Mouse (Mus musculus) lung, embryonic 15.5 days (tissue): Measurements from ENCODE around the gene Epn2. TPM values are rescaled to one million over a fixed set of nuclear protein-coding genes. Genes with fewer than 3 reads are reported as not detected.

ENCODE experiments used
- ATAC-seq: fragments of 200-750 bp; cut with Nextera tagmentation; 2 replicates; pipeline ENCODE4 v1.8.0; 2017; ENCODE audit warnings: moderate number of reproducible peaks, borderline replicate concordance; ENCODE audit not compliant: low FRiP score, low TSS enrichment; ENCODE audit errors: extremely low read depth
- H3K27ac ChIP-seq: fragments of 300-500 bp; sonication (generic); 2 replicates; pipeline ENCODE4 v1.5.1; 2015; ENCODE audit warnings: moderate library complexity, mild to moderate bottlenecking, inconsistent platforms
- H3K27me3 ChIP-seq: fragments of 300-500 bp; sonication (generic); 2 replicates; pipeline ENCODE4 v1.6.1; 2015; ENCODE audit warnings: inconsistent platforms
- H3K36me3 ChIP-seq: fragments of 300-500 bp; sonication (generic); 2 replicates; pipeline ENCODE4 v1.6.1; 2015; ENCODE audit warnings: inconsistent platforms
- H3K4me1 ChIP-seq: fragments of 300-500 bp; sonication (generic); 2 replicates; pipeline ENCODE4 v1.6.1; 2015; ENCODE audit warnings: inconsistent platforms
- H3K4me2 ChIP-seq: fragments of 300-500 bp; sonication (generic); 2 replicates; pipeline ENCODE4 v1.6.1; 2015; ENCODE audit warnings: inconsistent platforms, mild to moderate bottlenecking, moderate library complexity
- H3K4me3 ChIP-seq: fragments of 300-500 bp; sonication (generic); 2 replicates; pipeline ENCODE4 v1.5.1; 2015; ENCODE audit warnings: mild to moderate bottlenecking, inconsistent platforms
- H3K9ac ChIP-seq: fragments of 300-500 bp; sonication (generic); 2 replicates; pipeline ENCODE4 v1.6.1; 2015; ENCODE audit warnings: inconsistent platforms
- H3K9me3 ChIP-seq: fragments of 300-500 bp; sonication (generic); 2 replicates; pipeline ENCODE4 v1.6.1; 2016; ENCODE audit warnings: inconsistent platforms
- WGBS: fragments of 180-500 bp; shearing (Covaris S2); methylation state at CpG from one replicate; pipeline ENCODE4 v1.1.7; 2015; 5-methylcytosine and 5-hydroxymethylcytosine counted together
- polyA plus RNA-seq: library from polyadenylated mRNA; unstranded; fragments of >200 nt; fragmentation: Nextera tagmentation; extraction: Ambion mirVana; gene quantifications from 2 replicates; pipeline ENCODE4 v1.2.1, GENCODE M21; 2015

Epn2 gene
- polyA plus RNA-seq, 1 experiment from 2014 or later = 26.1 TPM

- Histone ChIP-seq H3K4me2 (no peak overlapping the region), H3K27me3 (no peaks in the 10 kb centered on the region), H3K4me1 (peaks cover 21% of the 10 kb centered on the region), H3K27ac (no peak overlapping the region), H3K4me3 (no peak overlapping the region), H3K9ac (no peak overlapping the region), H3K36me3 (no peaks in the 10 kb centered on the region), H3K9me3 (no peaks in the 10 kb centered on the region)
- ATAC-seq = no peak
- 70% methylated on average over 4 of the region's 4 CpGs for WGBS
Measured at GRCm38 (mm10) chr11:61563939-61564338, 15.5 kb downstream of the Epn2 start.

- no peaks in the 10 kb centered on the region for H3K9me3 ChIP-seq
- H3K27me3 ChIP-seq = no peaks in the 10 kb centered on the region
- ATAC-seq = no peak
- no peaks in the 10 kb centered on the region for H3K36me3 ChIP-seq
- 69% methylated on average over 5 of the region's 5 CpGs for WGBS
- no peak overlapping the region for H3K27ac ChIP-seq
- H3K4me3 ChIP-seq = no peak overlapping the region
- peaks cover 21% of the 10 kb centered on the region for H3K4me1 ChIP-seq
- no peak overlapping the region for H3K9ac ChIP-seq
- no peak overlapping the region for H3K4me2 ChIP-seq
Measured at GRCm38 (mm10) chr11:61562421-61562820, 17.1 kb downstream of the Epn2 start.

DNA sequence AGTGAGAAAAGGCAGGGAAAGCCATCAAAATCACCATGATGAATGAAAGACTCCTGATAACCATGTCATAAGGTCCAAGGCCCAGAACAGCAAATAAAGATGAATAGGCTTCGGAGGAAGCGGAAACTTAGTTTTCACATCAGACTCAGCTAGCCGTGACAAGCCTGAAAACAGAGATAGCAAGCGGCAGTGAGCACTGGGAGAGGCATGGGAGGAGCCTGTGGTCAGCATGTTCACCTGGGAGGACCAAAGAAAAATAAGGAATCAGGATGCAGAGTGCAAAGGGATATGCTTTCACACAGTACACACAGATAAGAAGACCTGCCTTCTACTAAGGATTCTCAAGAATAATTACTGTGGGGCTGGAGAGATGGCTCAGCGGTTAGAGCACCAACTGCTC is 19.9 kb downstream of the Epn2 start:
- Histone ChIP-seq H3K9ac (no peak overlapping the region), H3K4me1 (peaks cover 15% of the 10 kb centered on the region), H3K36me3 (no peaks in the 10 kb centered on the region), H3K4me2 (no peak overlapping the region), H3K27ac (no peak overlapping the region), H3K4me3 (no peak overlapping the region), H3K27me3 (no peaks in the 10 kb centered on the region), H3K9me3 (no peaks in the 10 kb centered on the region)
- 60% methylated on average over 5 of the region's 5 CpGs for WGBS
- ATAC-seq = no peak

GRCm38 (mm10) chr11:61553015-61553754 is 26.3 kb downstream of the Epn2 start:
- ATAC-seq = no peak
- no peak overlapping the region for H3K4me2 ChIP-seq
- H3K36me3 ChIP-seq = no peaks in the 10 kb centered on the region
- no peak overlapping the region for H3K9ac ChIP-seq
- no peaks in the 10 kb centered on the region for H3K9me3 ChIP-seq
- H3K27me3 ChIP-seq = no peaks in the 10 kb centered on the region
- 73% methylated on average over 3 of the region's 3 CpGs for WGBS
- H3K4me1 ChIP-seq = no peaks in the 10 kb centered on the region
- no peak overlapping the region for H3K4me3 ChIP-seq
- no peak overlapping the region for H3K27ac ChIP-seq

DNA sequence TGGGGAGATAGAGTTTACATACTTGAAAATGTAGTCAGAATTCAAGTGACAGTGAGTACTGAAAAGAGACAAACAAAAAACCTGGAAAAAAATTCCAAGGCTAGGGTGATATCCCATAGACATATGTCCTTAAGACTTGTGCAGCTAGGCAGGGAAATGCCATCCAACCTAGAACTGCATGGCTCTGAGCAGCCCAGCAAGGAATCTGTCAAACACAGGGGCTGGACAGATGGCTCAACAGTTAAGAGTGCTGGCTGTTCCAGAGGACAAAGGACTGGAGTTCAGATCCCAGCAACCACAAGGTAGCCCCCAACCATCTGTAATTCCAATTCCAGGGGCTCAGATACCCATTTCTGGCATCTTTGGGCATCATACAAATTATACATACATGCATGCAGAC is 28.9 kb downstream of the Epn2 start:
- H3K27ac ChIP-seq = no peak overlapping the region
- peaks cover 6% of the 10 kb centered on the region for H3K36me3 ChIP-seq
- H3K4me3 ChIP-seq = no peak overlapping the region
- H3K9me3 ChIP-seq = no peaks in the 10 kb centered on the region
- H3K4me2 ChIP-seq = no peak overlapping the region
- H3K4me1 ChIP-seq = no peaks in the 10 kb centered on the region
- ATAC-seq = no peak
- H3K9ac ChIP-seq = no peak overlapping the region
- H3K27me3 ChIP-seq = no peaks in the 10 kb centered on the region

DNA sequence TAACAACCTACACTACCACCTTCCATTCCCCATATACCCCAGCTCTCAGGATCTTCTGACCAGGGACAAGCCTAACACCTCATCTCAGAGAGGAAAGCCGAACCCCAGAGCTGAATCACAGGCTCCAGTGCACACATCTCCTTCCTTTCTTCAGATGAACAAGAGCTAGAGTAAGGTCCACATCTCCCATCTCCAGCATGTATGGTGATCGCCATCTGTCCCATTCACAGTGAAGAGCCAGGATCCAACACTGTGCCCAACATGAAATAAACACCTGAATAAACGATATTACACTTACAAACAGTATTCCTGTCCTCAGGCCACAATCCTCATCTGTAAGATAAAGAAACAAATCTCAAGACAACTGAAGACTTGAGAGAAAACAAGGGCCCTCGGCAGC is 31.8 kb downstream of the Epn2 start:
- no peaks in the 10 kb centered on the region for H3K27me3 ChIP-seq
- H3K4me2 ChIP-seq = no peak overlapping the region
- H3K9ac ChIP-seq = no peak overlapping the region
- no peak overlapping the region for H3K4me3 ChIP-seq
- H3K27ac ChIP-seq = no peak overlapping the region
- no peaks in the 10 kb centered on the region for H3K9me3 ChIP-seq
- no peaks in the 10 kb centered on the region for H3K4me1 ChIP-seq
- peaks cover 17% of the 10 kb centered on the region for H3K36me3 ChIP-seq
- ATAC-seq = no peak
- WGBS = 82% methylated on average over 4 of the region's 4 CpGs

GRCm38 (mm10) chr11:61546452-61546851 is 33.0 kb downstream of the Epn2 start:
- no peak overlapping the region for H3K4me2 ChIP-seq
- 75% methylated on average over 10 of the region's 10 CpGs for WGBS
- H3K4me1 ChIP-seq = no peaks in the 10 kb centered on the region
- no peaks in the 10 kb centered on the region for H3K27me3 ChIP-seq
- H3K9me3 ChIP-seq = no peaks in the 10 kb centered on the region
- H3K36me3 ChIP-seq = peaks cover 17% of the 10 kb centered on the region
- no peak overlapping the region for H3K9ac ChIP-seq
- H3K4me3 ChIP-seq = no peak overlapping the region
- H3K27ac ChIP-seq = no peak overlapping the region
- ATAC-seq = no peak

DNA sequence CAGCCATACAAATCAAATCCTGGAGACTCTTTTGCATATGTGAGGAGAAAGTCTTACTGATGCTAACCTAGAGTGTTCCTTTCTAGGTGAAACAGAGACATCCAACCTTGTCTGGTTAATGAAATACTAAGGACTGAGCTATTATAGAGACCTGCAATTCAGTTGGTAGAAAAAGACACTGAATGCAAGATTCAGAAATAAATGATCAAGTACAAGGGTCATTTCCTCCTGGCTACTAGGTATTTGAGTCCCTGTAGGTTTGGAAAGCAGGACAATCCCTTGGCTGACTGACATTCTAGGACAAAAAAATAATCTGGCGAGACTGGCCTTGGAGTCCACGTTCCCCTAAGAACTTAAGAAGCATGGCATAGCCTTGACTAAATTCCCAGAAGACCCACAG is 33.9 kb downstream of the Epn2 start:
- H3K4me2 ChIP-seq = no peak overlapping the region
- no peak overlapping the region for H3K27ac ChIP-seq
- H3K27me3 ChIP-seq = no peaks in the 10 kb centered on the region
- H3K9me3 ChIP-seq = no peaks in the 10 kb centered on the region
- H3K9ac ChIP-seq = no peak overlapping the region
- H3K4me1 ChIP-seq = no peaks in the 10 kb centered on the region
- no peak for ATAC-seq
- no peak overlapping the region for H3K4me3 ChIP-seq
- peaks cover 17% of the 10 kb centered on the region for H3K36me3 ChIP-seq
- 87% methylated on average over 2 of the region's 2 CpGs for WGBS

GRCm38 (mm10) chr11:61541106-61541505 is 38.4 kb downstream of the Epn2 start:
- H3K36me3 ChIP-seq = peaks cover 15% of the 10 kb centered on the region
- no peak overlapping the region for H3K4me3 ChIP-seq
- H3K27me3 ChIP-seq = no peaks in the 10 kb centered on the region
- H3K9me3 ChIP-seq = no peaks in the 10 kb centered on the region
- H3K4me1 ChIP-seq = peaks cover 9% of the 10 kb centered on the region; the same call in 1 of the 2 replicates
- no peak overlapping the region for H3K27ac ChIP-seq
- no peak overlapping the region for H3K4me2 ChIP-seq
- H3K9ac ChIP-seq = no peak overlapping the region
- no peak for ATAC-seq
- 83% methylated on average over 2 of the region's 2 CpGs for WGBS

DNA sequence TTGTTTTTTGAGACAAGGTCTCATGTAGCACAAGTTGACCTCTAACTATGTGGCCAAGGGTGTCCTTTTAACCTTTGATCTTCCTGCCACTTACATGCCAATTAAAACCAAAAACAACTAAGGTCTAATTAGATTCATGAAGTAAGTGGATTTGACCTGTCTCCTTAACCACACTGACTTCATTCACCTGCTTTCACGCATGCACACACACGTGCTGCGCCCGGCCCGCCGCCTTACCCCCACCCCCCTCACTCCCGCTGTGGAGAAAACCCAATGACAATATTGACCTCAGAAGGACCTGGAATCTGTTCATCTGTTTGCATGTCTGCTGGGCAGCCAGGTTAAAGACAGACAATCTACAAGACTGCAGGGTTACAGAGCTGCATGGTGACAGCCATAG is 38.8 kb downstream of the Epn2 start:
- H3K4me3 ChIP-seq = no peak overlapping the region
- no peaks in the 10 kb centered on the region for H3K27me3 ChIP-seq
- no peak overlapping the region for H3K4me2 ChIP-seq
- H3K9ac ChIP-seq = no peak overlapping the region
- ATAC-seq = no peak
- H3K9me3 ChIP-seq = no peaks in the 10 kb centered on the region
- H3K36me3 ChIP-seq = peaks cover 11% of the 10 kb centered on the region
- no peak overlapping the region for H3K27ac ChIP-seq
- 85% methylated on average over 7 of the region's 7 CpGs for WGBS
- H3K4me1 ChIP-seq = peaks cover 9% of the 10 kb centered on the region; the same call in 1 of the 2 replicates

DNA sequence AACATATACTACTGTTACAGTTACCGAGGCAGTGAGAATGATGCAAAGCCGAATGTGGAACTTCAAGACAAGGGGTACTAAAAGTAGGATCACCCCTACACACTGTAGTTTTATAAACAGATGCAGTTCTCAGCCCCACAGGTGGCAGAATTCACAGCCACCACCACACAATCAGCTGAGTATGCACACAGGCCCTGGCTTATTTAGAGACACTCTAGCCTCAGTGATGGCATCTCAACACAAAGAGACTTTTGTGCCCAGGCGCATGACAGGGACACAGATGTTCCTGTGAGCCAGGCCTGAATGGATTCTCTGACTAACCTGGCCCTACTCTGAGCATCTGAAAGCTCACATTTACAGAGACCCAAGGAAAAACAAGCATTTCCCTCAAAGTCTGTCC is 42.1 kb downstream of the Epn2 start:
- Histone ChIP-seq H3K27ac (no peak overlapping the region), H3K9me3 (no peaks in the 10 kb centered on the region), H3K4me2 (no peak overlapping the region), H3K27me3 (no peaks in the 10 kb centered on the region), H3K36me3 (0 out of 2 replicates have a peak, but pooled peaks cover 4% of the 10 kb centered on the region), H3K4me1 (peaks cover 9% of the 10 kb centered on the region; the same call in 1 of the 2 replicates), H3K4me3 (no peak overlapping the region), H3K9ac (no peak overlapping the region)
- WGBS = 73% methylated on average over 3 of the region's 3 CpGs
- ATAC-seq = no peak

DNA sequence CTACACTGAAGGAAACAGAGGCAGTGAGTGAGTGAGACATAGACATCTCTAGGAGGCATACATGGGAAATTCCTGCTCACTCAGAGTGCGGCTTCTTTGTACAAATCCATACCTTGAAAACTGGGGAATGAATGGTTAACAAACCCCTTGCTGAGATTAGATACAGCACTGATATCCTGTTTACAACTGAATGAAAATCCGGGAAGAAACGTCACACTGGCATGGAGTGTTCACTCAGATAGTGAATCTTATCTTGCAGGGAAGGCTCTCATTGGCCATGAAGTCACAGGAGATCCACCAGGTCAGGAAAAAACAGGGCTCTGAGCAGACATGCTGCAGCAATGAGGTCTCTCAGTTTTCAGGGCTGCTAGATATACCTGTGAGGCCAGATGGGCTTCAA is 42.5 kb downstream of the Epn2 start:
- H3K27ac ChIP-seq = no peak overlapping the region
- ATAC-seq = no peak
- no peak overlapping the region for H3K4me2 ChIP-seq
- H3K9ac ChIP-seq = no peak overlapping the region
- WGBS = 34% methylated on average over 3 of the region's 3 CpGs
- 0 out of 2 replicates have a peak, but pooled peaks cover 4% of the 10 kb centered on the region for H3K36me3 ChIP-seq
- peaks cover 9% of the 10 kb centered on the region; the same call in 1 of the 2 replicates for H3K4me1 ChIP-seq
- no peak overlapping the region for H3K4me3 ChIP-seq
- H3K9me3 ChIP-seq = no peaks in the 10 kb centered on the region
- no peaks in the 10 kb centered on the region for H3K27me3 ChIP-seq
